Mouse (Mus musculus) stomach, embryonic 15.5 days (tissue): Measurements from ENCODE around the gene Ptpn23. TPM values are rescaled to one million over a fixed set of nuclear protein-coding genes. Genes with fewer than 3 reads are reported as not detected.
"Not testable (repeated sequence)": the region's sequence is repeated elsewhere in the genome, so short reads cannot be mapped to it uniquely, and the experiment has no call there.

Experiments
- ATAC-seq: fragments of 200-750 bp; cut with Nextera tagmentation; 2 replicates; pipeline ENCODE4 v1.8.0; 2017; ENCODE audit warnings: low read depth, moderate number of reproducible peaks, moderate TSS enrichment; ENCODE audit not compliant: insufficient read depth, low FRiP score
- H3K27ac ChIP-seq: fragments of 300-500 bp; sonication (generic); 2 replicates; pipeline ENCODE4 v1.5.1; 2015; ENCODE audit warnings: mild to moderate bottlenecking, inconsistent platforms
- H3K27me3 ChIP-seq: fragments of 300-500 bp; sonication (generic); replicated peaks from 2 replicates; pipeline ENCODE4 v1.6.1; 2015; ENCODE audit warnings: inconsistent platforms
- H3K36me3 ChIP-seq: fragments of 300-500 bp; sonication (generic); 2 replicates; pipeline ENCODE4 v1.6.1; 2015; ENCODE audit warnings: inconsistent platforms
- H3K4me1 ChIP-seq: fragments of 300-500 bp; sonication (generic); 2 replicates; pipeline ENCODE4 v1.6.1; 2015; ENCODE audit warnings: inconsistent platforms
- H3K4me2 ChIP-seq: fragments of 300-500 bp; sonication (generic); 2 replicates; pipeline ENCODE4 v1.6.1; 2015; ENCODE audit warnings: mild to moderate bottlenecking, inconsistent platforms
- H3K4me3 ChIP-seq: fragments of 300-500 bp; sonication (generic); replicated peaks from 2 replicates; pipeline ENCODE4 v1.5.1; 2015; ENCODE audit warnings: inconsistent platforms
- H3K9ac ChIP-seq: fragments of 300-500 bp; sonication (generic); 2 replicates; pipeline ENCODE4 v1.6.1; 2015; ENCODE audit warnings: inconsistent platforms
- H3K9me3 ChIP-seq: fragments of 300-500 bp; sonication (generic); 2 replicates; pipeline ENCODE4 v1.6.1; 2016; ENCODE audit warnings: inconsistent platforms
- WGBS: fragments of 180-500 bp; shearing (Covaris S2); methylation state at CpG from one replicate; pipeline ENCODE4 v1.1.7; 2015; 5-methylcytosine and 5-hydroxymethylcytosine counted together
- polyA plus RNA-seq: library from polyadenylated mRNA; unstranded; fragments of >200 nt; fragmentation: Nextera tagmentation; extraction: Ambion mirVana; gene quantifications from 2 replicates; pipeline ENCODE4 v1.2.1, GENCODE M21; 2015

The Ptpn23 gene
- polyA plus RNA-seq, 1 experiment from 2014 or later = 16.4 TPM

DNA sequence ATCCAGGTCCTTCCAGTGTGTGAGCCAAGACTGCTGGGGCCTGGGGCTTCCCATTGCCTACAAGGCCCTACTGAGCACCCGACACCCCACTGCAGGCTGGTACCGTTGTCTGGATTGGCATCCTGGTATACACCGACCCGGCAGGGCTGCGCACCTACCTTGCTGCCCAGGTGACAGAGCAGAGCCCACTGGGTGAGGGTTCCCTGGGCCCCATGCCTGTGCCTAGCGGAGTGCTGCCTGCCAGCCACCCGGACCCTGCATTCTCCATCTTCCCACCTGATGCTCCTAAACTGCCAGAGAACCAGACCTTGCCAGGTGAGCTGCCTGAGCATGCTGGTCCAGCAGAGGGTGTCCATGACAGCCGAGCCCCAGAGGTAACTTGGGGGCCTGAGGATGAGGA is 28.7 kb downstream of the Ptpn23 start:
- no peak overlapping the region for H3K4me3 ChIP-seq
- no peaks in the 10 kb centered on the region for H3K9me3 ChIP-seq
- ATAC-seq = no peak
- H3K27me3 ChIP-seq = no peaks in the 10 kb centered on the region
- peaks cover 25% of the 10 kb centered on the region for H3K36me3 ChIP-seq
- H3K9ac ChIP-seq = no peak overlapping the region
- no peaks in the 10 kb centered on the region for H3K4me1 ChIP-seq
- no peak overlapping the region for H3K4me2 ChIP-seq
- WGBS = 89% methylated on average over 8 of the region's 8 CpGs
- no peak overlapping the region for H3K27ac ChIP-seq

DNA sequence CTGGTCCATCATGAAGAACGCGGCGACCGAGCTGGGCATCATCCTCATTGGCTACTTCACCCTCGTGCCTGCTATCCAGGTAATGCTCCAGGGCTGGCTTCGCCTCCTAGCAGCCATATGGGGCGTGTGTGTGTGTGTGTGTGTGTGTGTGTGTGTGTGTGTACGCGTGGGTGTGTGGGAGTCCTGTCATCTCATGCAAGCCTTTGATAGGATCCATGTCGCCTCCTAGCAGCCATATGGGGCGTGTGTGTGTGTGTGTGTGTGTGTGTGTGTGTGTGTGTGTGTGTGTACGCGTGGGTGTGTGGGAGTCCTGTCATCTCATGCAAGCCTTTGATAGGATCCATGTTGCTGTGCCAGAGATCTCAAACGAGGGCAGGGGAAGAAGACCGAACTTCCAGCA is 30.4 kb downstream of the Ptpn23 start:
- not testable (repeated sequence) for ATAC-seq, H3K4me2 ChIP-seq, H3K27ac ChIP-seq, H3K9me3 ChIP-seq, H3K4me3 ChIP-seq, H3K4me1 ChIP-seq, H3K27me3 ChIP-seq, H3K9ac ChIP-seq
- 83% methylated on average over 15 of the region's 15 CpGs for WGBS
- H3K36me3 ChIP-seq = peaks cover 25% of the 10 kb centered on the region

DNA sequence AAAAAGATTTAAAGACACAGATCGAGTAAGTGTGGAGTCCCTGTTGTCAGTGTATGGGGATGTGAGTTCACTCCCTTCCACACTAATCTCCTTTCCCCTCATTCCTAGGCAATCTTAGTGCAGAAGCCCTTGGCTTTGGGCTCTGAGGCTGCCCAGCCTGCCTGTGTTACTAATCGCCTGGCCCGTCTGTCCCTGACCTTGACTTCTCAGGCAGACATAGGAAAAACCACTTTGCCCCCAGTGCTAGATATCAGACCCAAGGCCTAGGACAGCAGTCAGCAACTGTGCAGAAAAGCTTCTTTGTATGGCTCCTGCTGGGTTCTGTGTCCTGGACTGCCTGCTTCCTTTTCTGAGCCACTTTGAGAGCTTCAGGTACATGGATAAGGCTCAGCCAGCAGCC is 32.3 kb downstream of the Ptpn23 start:
- Histone ChIP-seq H3K27ac (no peak overlapping the region), H3K9me3 (no peaks in the 10 kb centered on the region), H3K4me3 (no peak overlapping the region), H3K9ac (no peak overlapping the region), H3K4me1 (no peaks in the 10 kb centered on the region), H3K36me3 (peaks cover 28% of the 10 kb centered on the region), H3K4me2 (no peak overlapping the region), H3K27me3 (no peaks in the 10 kb centered on the region)
- no peak for ATAC-seq
- 86% methylated on average over 3 of the region's 3 CpGs for WGBS

DNA sequence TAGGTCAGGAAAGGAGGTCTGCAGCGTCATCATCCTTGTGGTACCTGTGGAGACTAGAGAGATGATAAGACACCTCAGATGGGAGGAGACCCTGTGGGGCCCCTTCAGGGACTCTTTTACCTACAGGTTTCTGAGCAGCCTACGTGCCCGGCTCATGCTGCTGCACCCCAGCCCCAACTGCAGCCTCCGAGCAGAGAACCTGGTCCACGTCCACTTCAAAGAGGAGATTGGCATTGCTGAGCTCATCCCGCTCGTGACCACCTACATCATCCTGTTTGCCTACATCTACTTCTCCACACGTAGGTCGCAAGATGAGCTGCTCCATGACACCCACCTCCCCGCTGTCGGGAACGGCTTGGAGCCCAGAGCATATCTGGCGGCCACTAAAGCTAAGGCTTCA is 34.1 kb downstream of the Ptpn23 start:
- H3K9me3 ChIP-seq = no peaks in the 10 kb centered on the region
- no peak overlapping the region for H3K4me2 ChIP-seq
- 95% methylated on average over 13 of the region's 13 CpGs for WGBS
- no peak overlapping the region for H3K9ac ChIP-seq
- no peaks in the 10 kb centered on the region for H3K4me1 ChIP-seq
- no peak overlapping the region for H3K4me3 ChIP-seq
- H3K27me3 ChIP-seq = no peaks in the 10 kb centered on the region
- H3K27ac ChIP-seq = no peak overlapping the region
- ATAC-seq = no peak
- H3K36me3 ChIP-seq = peaks cover 21% of the 10 kb centered on the region

DNA sequence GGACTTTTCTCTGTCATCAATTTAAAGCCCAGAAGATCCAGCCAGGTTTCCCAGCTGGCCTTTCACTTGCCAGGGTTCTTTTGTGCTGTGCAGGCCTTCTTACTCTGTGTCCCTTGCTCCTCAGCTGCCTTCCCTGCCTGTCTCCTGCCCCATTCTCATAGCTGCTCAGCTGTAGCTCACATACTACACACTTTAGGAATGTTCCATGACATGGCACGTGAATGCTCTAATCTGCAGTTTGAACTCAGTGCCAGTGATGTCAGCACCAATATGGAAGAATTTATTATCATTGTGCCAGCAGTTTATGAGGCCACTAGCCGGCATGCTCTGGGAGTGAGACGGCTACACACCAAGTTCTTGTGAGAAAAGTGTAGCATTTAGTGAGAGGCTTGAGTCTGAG is 38.2 kb downstream of the Ptpn23 start:
- Histone ChIP-seq H3K27ac (no peak overlapping the region), H3K27me3 (no peaks in the 10 kb centered on the region), H3K4me2 (no peak overlapping the region), H3K9me3 (no peaks in the 10 kb centered on the region), H3K4me1 (no peaks in the 10 kb centered on the region), H3K9ac (no peak overlapping the region), H3K36me3 (peaks cover 16% of the 10 kb centered on the region), H3K4me3 (no peak overlapping the region)
- no peak for ATAC-seq
- WGBS = 90% methylated on average over 3 of the region's 3 CpGs

DNA sequence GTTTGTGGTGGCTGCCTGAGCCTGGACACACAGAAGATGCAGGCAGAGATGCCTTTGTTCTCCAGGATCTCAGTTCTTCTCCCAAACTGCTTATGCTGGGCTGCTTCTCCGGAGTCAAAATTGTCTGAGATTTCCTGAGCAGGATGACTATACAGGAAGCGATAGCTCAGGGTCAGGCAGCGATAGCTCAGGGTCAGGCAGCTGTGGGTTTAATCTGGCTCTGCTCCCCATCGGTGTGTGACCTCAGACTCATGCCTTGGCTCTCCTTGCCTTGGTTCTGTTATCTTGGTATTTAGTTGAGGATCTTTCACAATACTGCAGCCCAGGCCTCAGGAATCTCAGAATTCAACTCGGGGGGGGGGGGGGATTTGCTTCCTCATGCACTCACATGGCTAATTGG is 41.3 kb downstream of the Ptpn23 start:
- WGBS = 71% methylated on average over 5 of the region's 5 CpGs
- ATAC-seq = no peak
- H3K27ac ChIP-seq = no peak overlapping the region

DNA sequence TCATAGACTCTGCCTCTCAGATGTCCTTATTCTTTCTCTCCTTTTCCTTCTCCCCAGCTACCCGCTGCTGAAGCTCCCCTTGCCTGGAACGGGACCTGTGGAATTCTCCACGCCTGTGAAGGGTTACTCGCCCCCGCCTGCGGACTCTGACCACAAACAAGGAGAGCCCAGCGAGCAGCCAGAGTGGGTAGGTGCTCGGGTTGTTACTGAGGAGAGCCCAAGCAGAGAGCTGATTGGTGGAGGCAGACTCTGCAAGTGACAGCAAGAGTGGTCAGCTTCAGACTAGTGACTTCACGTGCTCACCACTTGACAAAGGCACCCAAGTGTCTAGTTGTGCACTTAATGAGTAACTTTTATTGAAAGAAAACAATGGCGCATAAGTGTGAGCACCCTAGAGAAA is 45.7 kb downstream of the Ptpn23 start:
- Histone ChIP-seq H3K27me3 (no peaks in the 10 kb centered on the region), H3K36me3 (no peaks in the 10 kb centered on the region; the same call in 1 of the 2 replicates), H3K9me3 (no peaks in the 10 kb centered on the region), H3K4me2 (no peak overlapping the region), H3K9ac (no peak overlapping the region), H3K4me1 (no peaks in the 10 kb centered on the region), H3K27ac (no peak overlapping the region), H3K4me3 (no peak overlapping the region)
- 72% methylated on average over 10 of the region's 10 CpGs for WGBS
- no peak for ATAC-seq

More for the DNA sequence above, 41.3 kb downstream of the Ptpn23 start:
- Histone ChIP-seq H3K9ac (no peak overlapping the region), H3K4me1 (no peaks in the 10 kb centered on the region), H3K27me3 (no peaks in the 10 kb centered on the region), H3K4me2 (no peak overlapping the region), H3K4me3 (no peak overlapping the region), H3K36me3 (no peaks in the 10 kb centered on the region; the same call in 1 of the 2 replicates), H3K9me3 (no peaks in the 10 kb centered on the region)

DNA sequence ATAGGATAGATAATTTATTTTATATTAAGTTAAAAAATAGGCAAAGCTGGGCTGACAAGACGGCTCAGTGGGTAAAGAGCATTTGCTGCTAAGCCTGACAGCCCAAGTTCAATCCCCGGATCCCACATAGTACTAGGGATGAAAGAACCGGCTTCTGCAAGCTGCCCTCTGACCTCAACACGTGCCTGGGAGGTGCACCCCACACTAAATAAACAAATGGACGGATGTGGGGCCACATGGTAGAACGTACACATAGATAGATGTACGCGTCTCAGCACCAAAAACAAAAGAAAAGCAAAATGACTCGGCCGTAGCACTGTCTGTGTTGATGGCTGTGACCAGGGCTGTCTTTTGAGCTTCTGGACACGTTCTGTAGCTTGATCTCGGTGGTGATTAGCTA is 46.7 kb downstream of the Ptpn23 start:
- Histone ChIP-seq H3K27ac (no peak overlapping the region), H3K9me3 (no peaks in the 10 kb centered on the region), H3K27me3 (no peaks in the 10 kb centered on the region), H3K4me1 (no peaks in the 10 kb centered on the region), H3K36me3 (no peaks in the 10 kb centered on the region; the same call in 1 of the 2 replicates), H3K9ac (no peak overlapping the region), H3K4me2 (no peak overlapping the region), H3K4me3 (no peak overlapping the region)
- 52% methylated on average over 12 of the region's 12 CpGs for WGBS
- no peak; the same call in 1 of the 2 replicates for ATAC-seq

DNA sequence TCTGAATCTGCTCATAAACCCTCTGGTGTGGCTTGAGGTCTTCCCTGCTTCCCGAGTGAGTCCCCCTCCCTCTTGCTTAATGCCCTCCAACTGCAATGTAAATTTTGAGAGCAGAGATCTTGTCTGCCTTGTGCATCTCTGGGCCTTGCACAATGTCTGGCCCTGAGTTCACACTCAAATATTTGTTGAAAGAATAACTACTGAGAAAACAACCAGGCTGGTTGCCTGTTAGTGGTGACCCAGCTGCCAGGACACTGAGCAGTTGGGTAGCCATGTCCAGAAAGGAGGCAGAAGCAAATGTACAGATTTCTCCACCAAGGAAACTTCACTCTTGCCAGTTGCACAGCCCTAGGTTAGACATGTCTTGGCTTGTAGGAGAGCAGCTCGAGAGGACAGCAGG is 49.7 kb downstream of the Ptpn23 start:
- Histone ChIP-seq H3K9me3 (no peaks in the 10 kb centered on the region), H3K4me1 (no peaks in the 10 kb centered on the region), H3K27me3 (no peaks in the 10 kb centered on the region), H3K9ac (no peak overlapping the region), H3K4me2 (no peak overlapping the region), H3K27ac (no peak overlapping the region), H3K36me3 (no peaks in the 10 kb centered on the region), H3K4me3 (no peak overlapping the region)
- WGBS = 75% methylated on average over 2 of the region's 2 CpGs
- ATAC-seq = no peak; the same call in 1 of the 2 replicates

DNA sequence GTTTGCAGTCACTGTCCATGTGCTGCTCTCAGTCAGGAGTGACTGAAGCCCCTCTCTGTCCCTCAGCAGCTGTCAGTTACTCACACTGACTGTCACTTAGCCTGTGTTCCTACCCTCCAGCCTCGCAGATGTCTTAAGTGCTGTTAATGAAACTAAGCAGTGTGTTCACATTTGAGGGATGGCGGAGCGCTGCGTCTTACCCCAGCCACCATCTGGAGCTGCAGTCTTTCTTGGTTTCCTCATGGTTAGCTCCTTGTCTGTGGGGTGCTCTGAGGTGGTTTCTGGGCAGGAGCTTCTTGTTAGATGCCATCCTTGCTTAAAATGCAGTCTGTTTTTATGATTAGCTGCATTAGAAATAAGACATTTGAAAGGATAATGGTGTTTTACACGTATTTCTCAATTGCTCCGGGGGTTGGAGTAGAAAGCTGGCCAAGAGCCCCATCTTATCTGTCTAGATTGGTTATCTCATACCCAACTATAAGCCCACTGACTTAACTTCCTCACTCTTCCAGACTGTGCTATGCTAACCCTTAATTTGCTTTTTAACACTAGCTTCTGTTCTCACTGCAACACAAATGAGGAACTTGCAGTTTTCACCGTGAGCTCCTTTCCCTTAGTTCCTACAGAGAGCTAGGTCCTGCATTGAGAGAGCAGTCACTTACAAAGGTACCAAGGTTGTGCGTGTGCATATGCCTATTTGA is 55.9 kb downstream of the Ptpn23 start:
- ATAC-seq = no peak
- Histone ChIP-seq H3K27ac (no peak overlapping the region), H3K4me3 (no peak overlapping the region), H3K9me3 (no peaks in the 10 kb centered on the region), H3K27me3 (no peaks in the 10 kb centered on the region), H3K36me3 (no peaks in the 10 kb centered on the region), H3K4me1 (0 out of 2 replicates have a peak, but pooled peaks cover 3% of the 10 kb centered on the region), H3K4me2 (no peak overlapping the region), H3K9ac (no peak overlapping the region)
- WGBS = 79% methylated on average over 8 of the region's 8 CpGs

DNA sequence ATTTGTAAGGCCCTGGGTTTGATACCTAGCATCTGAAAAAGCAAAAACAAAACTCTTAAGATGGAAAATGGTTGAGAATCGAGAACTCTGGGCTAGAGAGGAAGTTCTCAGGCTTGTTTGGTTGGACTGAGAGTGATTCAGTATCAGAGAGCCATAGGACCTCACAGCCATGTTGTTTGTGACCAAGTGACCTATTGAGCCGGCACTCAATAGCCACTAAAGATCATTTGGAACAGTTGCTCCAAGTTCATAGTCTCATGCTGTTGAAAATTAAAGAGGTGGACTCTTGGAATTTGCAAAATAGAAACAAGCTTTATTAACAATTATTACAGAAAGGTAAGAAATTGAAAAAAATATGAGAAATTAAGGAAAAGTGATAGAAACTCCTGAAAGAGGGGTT is 56.7 kb downstream of the Ptpn23 start:
- Histone ChIP-seq H3K4me2 (no peak overlapping the region), H3K4me1 (0 out of 2 replicates have a peak, but pooled peaks cover 3% of the 10 kb centered on the region), H3K27me3 (no peaks in the 10 kb centered on the region), H3K27ac (no peak overlapping the region), H3K36me3 (no peaks in the 10 kb centered on the region), H3K9me3 (no peaks in the 10 kb centered on the region), H3K9ac (no peak overlapping the region), H3K4me3 (no peak overlapping the region)
- WGBS = 83% methylated on average over 2 of the region's 2 CpGs
- ATAC-seq = no peak

DNA sequence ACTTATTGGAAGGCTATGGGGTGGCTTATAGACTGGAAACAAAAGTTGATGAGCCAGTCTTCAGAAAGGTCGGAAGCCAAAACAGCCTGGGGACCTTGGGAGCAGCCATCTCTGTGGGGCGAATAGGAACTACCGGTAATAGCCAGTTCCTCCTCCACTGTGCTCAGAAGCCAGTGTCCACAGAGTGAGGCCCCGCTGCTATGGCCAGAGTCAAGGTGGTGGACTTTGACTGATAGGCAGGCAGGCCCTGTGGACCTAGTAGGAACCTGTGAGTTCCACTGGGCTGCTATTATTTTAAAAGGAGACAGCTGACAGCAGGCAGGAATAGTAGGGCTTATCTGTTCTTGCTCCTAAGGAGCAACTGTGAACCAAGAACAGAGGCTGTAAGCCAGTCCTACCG is 57.4 kb downstream of the Ptpn23 start:
- no peak overlapping the region for H3K9ac ChIP-seq
- 0 out of 2 replicates have a peak, but pooled peaks cover 3% of the 10 kb centered on the region for H3K4me1 ChIP-seq
- no peak overlapping the region for H3K4me3 ChIP-seq
- 85% methylated on average over 5 of the region's 5 CpGs for WGBS
- peak; percentile 39; the same call in 1 of the 2 replicates for ATAC-seq
- no peak overlapping the region for H3K27ac ChIP-seq
- H3K27me3 ChIP-seq = no peaks in the 10 kb centered on the region
- H3K4me2 ChIP-seq = no peak overlapping the region
- H3K36me3 ChIP-seq = no peaks in the 10 kb centered on the region
- no peaks in the 10 kb centered on the region for H3K9me3 ChIP-seq
